Mouse (Mus musculus): ENCODE measurements around the gene Rd3l. TPM values are rescaled to one million over a fixed set of nuclear protein-coding genes. Genes with fewer than 3 reads are reported as not detected.

The Rd3l gene
- total RNA-seq (2023), result not detected

DNA sequence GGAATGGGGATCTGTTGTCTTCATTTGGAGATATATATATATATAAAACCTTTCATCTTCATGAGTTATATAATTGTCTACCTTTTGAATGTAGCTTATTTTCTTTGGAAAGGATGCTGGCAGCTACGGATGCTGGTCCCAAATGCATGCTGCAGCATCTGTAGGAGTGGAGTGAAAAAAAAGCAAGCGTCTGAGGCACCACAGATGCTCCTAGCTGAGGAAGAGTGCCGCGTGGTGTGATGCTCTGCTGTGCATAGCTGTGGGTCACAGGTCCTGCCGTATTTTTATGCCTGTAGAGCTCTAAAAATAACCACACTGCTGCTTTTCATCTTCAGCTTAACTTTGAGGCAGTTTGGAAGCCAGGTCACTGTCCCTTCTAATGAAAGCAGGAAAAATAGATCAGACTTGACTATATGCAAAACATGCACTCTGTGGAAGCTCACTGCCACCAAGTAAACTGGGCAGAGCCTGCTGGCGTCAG lies at the start of gene Rd3l:
TSS of gene Rd3l (minus strand) at position 431 of the 481 bp plus-strand sequence.

DNA sequence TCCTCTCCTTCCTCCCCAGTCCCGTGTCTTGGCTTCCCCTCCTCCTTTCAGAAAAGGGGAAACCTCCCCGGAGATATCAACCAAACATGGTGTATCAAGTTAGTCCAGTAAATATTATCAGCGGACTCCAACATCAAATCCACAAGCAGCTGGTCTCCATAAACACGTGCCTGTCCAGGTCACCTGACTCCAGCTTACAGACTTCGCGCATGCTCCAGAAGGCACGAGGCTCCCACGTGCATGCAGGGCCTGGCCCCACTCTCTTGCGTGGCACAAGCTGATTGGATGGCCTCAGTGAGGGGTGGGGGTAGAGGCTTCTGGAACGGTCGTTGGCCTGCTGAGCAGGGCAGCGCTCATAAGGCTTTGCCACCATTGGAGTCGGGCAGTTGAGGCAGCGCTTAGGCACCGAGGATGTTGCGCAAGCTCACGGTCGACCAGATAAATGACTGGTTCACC lies 9.9 kb downstream of the Rd3l start, which contains the start of gene Tdrd9:
TSS of gene Tdrd9 (plus strand) at position 329 of the 456 bp plus-strand sequence.

DNA sequence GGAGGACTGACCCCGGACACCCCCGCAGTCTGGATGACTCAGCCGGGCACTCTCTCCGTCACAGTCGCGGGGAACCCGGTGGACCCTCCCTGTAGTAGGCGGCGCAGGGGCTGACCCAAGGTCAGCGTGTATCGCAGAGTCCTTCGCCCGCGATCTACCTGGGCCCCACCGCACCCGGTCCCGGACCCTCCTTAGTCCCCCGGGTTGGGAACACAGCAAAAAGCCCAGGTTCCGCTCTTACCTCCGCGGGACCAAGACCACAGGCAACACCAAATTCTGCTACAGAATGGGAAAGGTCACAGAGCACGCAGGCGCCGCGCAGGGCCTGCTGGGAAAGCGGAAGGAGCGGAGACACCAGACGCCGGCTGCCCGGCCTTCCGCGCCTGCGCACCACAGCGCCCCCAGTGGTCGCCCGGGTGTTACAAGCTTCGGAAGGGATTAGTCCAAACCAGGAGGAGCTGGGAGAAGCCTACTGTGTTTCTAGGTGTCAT lies 14.4 kb downstream of the Rd3l start, which contains the start of gene Atp5mpl:
TSS of gene Atp5mpl (minus strand) at position 295 of the 491 bp plus-strand sequence.

Other genes with a start within 250 kb of the Rd3l start
- gene Klc1, start 222.5 kb downstream of the Rd3l start, total RNA-seq (2023), result 10 to 100 TPM; 80.6 to 93.3 TPM
- 1 to 10 TPM; 2.1 to 2.6 TPM for gene Xrcc3, start 167.4 kb downstream of the Rd3l start, total RNA-seq (2023)
- gene Zfyve21, start 167.1 kb downstream of the Rd3l start, total RNA-seq (2023), result 1 to 10 TPM; 1.8 to 2.7 TPM
- gene Ppp1r13b, start 73.2 kb downstream of the Rd3l start, total RNA-seq (2023), result 10 to 100 TPM; 47.8 to 58.3 TPM
- gene Atp5mpl, start 14.3 kb downstream of the Rd3l start, total RNA-seq (2023), result 100 to 1,000 TPM; 155 to 181 TPM
- not detected for gene Tdrd9, start 9.8 kb downstream of the Rd3l start, total RNA-seq (2023)
- not detected for gene Aspg, start 125.4 kb upstream of the Rd3l start, total RNA-seq (2023)
- gene Kif26a, start 164.9 kb upstream of the Rd3l start, total RNA-seq (2023), result not detected